Mouse (Mus musculus) right cerebral cortex, postnatal 10 days (tissue): ENCODE measurements at regions not wholly inside any gene's neighbourhood (a gene's known extent, or its start where the extent isn't known, plus 50 kb on each side); places are given as distances from the start of the nearest gene placed in this dataset.
A peak's percentile ranks its signal among the peaks of the same experiment; 100 is the strongest.
"Not testable (repeated sequence)": the region's sequence is repeated elsewhere in the genome, so short reads cannot be mapped to it uniquely, and the experiment has no call there.

Experiments used
- DNase-seq, 2 experiments: peaks; one replicate each; pipeline ENCODE4 v3.0.0; 2021; ENCODE audit warnings: low spot score in 2 of 2

DNA sequence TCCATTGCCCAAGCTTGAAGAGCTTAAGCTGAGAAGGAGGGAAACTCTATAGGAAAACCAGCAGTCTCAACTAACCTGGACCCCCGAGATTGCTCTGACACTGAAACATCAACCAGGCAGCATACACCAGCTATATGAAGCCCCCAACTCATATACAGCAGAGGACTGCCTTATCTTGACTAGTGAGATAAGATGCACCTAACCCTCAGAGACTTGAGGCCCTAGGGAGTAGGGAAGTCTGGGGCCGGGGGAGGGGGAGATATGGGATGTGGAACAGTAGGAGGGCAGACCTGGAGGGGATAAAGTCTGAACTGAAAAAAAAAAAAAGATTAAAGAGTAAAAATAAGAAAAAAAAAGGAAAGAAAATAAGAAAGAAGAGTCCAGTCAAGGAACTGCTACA, 540.5 kb upstream of the Pkdcc start:
- DNase-seq = no peak

DNA sequence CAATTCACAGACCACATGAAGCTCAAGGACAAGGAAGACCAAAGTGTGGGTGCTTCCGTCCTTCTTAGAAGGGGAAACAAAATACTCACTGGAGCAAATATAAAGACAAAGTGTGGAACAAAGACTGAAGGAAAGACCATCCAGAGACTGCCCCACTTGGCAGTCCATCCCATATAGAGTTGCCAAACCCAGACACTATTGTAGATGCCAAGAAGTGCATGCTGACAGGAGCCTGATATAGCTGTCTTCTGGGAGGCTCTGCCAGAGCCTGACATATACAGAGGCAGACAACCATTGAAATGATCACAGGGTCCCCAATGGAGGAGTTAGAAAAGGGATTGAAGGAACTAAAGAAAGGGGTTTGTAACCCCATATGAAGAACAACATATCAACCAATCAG, 548.5 kb upstream of the Pkdcc start:
- DNase-seq = peak; percentile 24 to 26

DNA sequence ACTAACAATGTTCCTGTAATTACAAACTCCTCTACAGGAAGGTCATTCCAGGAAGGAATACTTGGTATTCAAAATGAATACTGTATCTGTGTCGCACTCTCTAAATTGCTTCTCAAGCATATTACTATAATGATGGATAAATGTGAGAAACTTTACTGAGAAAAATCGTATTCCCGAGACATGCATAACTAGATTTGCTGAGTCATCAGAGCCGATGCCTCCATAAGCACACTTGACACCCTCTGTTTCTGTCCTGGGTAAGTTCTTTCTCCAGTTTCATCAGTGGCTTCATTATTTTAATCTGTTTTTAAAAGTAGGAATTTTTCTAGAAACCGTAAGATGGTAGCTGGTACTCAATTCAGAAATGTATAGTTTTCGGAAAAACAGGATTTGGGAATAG, 550.7 kb upstream of the Pkdcc start:
- no peak for DNase-seq

DNA sequence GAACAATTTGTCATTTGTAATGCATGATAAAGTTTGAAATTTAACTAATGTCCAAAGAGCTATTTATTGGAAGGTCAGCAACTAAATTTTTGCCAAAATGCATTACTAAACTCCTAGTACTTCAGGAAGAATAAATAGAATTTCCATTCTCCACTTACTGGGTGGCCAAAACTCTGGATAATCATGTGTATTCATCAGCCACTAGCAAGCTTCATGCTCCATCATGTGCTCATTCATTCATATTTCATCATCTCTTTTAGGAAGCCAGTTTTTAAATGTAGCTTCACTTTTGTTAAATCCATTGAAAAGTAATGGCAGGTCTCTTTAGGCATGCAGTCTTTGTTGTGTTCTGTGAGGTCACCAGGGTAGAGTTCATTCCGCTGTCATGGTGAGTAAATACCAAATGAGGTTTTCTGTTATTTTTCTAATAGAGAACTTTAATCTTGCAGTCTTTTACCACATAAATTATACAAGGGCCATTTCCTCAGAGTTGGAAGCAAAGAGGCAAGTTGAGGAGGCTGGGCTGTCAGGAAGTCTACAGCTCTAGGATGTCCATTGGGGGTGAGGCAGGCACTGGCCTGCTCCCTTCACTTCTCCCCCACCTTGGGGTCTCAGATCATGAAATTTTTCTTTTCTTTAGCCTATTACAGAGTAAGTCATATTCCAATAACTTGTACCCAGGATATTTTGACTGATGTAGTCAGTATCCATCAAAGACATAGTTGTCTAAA, 578.5 kb upstream of the Pkdcc start:
- DNase-seq = no peak

GRCm38 (mm10) chr17:82635849-82636248, 579.2 kb upstream of the Pkdcc start:
- DNase-seq = no peak

DNA sequence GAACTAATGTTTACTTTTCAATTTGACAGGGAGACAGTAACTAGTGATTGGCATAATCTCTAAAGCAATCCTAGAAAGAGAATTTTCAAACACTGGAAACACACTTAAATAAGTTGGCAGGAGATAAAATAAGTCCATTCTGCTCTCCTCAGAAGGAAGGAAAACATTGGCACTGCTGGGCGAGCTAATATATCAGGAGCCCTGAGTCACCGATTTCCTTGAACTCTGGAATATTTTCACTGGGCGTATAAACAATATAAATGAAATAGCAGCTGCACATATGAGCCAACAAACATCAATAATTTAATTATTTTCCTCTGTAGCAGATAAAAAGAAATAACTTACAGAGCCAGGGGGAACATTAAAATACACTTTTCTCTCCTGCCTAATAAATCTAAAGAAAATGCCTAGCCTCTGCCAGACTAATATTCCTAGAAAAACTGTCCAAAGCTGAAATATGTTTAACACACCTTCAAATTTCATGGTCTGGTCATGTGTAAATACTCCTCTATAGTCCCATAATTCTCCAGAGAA, 608.4 kb upstream of the Pkdcc start:
- no peak for DNase-seq

- DNase-seq = no peak
Observed at GRCm38 (mm10) chr17:82583801-82584200, 631.3 kb upstream of the Pkdcc start.

- DNase-seq = no peak
Observed at GRCm38 (mm10) chr17:82533521-82533920, 681.6 kb upstream of the Pkdcc start.

- DNase-seq = no peak
Observed at GRCm38 (mm10) chr17:82518129-82518528, 697.0 kb upstream of the Pkdcc start.

GRCm38 (mm10) chr17:82516850-82517249, 698.2 kb upstream of the Pkdcc start:
- DNase-seq = no peak

- DNase-seq = no peak
Observed at GRCm38 (mm10) chr17:82513816-82514215, 701.3 kb upstream of the Pkdcc start.

GRCm38 (mm10) chr17:82504291-82504690, 710.8 kb upstream of the Pkdcc start:
- DNase-seq = no peak

DNA sequence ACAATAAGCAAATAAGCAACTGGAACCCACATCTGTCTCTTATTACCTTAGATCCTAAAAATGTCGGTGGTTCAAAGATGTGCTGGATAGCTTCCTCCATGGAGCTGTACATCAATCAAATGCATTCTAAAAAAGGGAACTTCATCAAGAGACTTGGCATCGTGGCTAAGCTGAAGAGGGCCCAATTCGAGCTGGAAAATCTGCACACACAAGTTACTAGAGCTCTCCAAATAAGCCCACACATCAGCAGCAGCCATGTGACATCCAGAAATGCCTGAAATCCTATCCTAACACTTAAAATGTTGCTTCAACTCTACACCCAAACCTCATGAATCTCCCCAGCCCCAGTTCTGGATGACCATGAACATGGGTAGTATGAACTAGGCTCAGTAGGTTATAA, 729.5 kb upstream of the Pkdcc start:
- peak in 1 of 2 experiments; percentile 34 for DNase-seq

- DNase-seq = no peak
Observed at GRCm38 (mm10) chr17:82484609-82485008, 730.5 kb upstream of the Pkdcc start.

GRCm38 (mm10) chr17:82457972-82458371, 719.8 kb upstream of the Slc8a1 start:
- no peak for DNase-seq

- no peak for DNase-seq
Observed at GRCm38 (mm10) chr17:82453847-82454246, 715.7 kb upstream of the Slc8a1 start.

- no peak for DNase-seq
Observed at GRCm38 (mm10) chr17:82439105-82439504, 700.9 kb upstream of the Slc8a1 start.

DNA sequence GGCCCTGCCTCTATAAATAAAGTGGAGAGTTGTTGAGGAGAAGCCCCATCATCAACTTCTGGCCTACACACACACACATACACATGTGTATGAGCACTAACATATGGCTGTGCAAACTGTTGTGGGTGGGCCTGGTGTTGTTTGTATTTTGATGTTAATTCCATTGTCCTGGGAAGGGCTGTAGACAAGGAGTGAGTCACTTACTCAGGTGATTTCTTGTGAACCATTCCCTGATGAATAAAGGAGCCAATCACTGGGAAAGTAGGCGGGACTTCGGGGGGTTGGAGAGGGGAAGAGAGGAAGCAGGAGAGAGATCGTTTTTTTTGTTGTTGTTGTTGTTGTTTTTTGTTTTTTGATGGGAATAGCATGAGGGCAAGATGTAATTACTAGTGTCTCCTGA, 699.0 kb upstream of the Slc8a1 start:
- no peak for DNase-seq

GRCm38 (mm10) chr17:82432678-82433077, 694.5 kb upstream of the Slc8a1 start:
- no peak for DNase-seq

- no peak for DNase-seq
Observed at GRCm38 (mm10) chr17:82408296-82408695, 670.1 kb upstream of the Slc8a1 start.

GRCm38 (mm10) chr17:82399328-82399727, 661.2 kb upstream of the Slc8a1 start:
- DNase-seq = no peak

GRCm38 (mm10) chr17:82379371-82379770, 641.2 kb upstream of the Slc8a1 start:
- DNase-seq = not testable (repeated sequence)

DNA sequence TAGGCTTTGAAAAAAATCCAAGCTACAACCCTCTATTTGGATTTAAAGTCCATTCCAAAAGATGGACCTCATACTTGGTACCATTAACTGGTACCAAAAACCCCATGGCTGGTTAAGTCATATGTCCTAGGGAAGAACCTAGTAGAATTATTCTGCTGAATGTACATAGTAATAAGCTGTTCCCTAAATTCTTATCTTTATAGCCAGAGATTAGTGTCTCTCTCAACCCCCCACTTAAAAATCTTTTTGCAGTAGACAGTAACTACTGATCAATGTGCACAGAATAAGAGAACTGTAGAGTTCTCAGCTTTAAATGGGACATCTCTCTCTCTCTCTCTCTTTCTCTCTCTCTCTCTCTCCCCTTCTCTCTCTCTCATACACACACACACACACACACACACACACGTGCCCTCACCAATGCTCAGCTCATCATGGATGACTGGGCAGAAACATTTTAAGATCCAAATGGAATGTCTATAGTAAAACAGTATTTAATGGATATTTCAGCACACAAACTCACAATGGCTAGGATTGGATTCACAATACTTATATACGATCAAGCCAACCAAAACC, 640.2 kb upstream of the Slc8a1 start:
- DNase-seq = no peak
